Mouse (Mus musculus) gastrocnemius, postnatal 36 days (tissue): ENCODE measurements around the gene AA986860. TPM values are rescaled to one million over a fixed set of nuclear protein-coding genes. Genes with fewer than 3 reads are reported as not detected.
A peak's percentile ranks its signal among the peaks of the same experiment; 100 is the strongest.

Experiments used
- DNase-seq, 2 experiments: peaks; one replicate each; pipeline ENCODE4 v3.0.0; 2022
- intact Hi-C: fragments of 180-260 bp; cut with DNase I; formaldehyde crosslinking; loops from one replicate; pipeline ENCODE4 v1.15.1; 2025
- total RNA-seq, 2 experiments: library from RNA; stranded (reverse); gene quantifications; 2 replicates each; pipeline ENCODE4 v1.2.3; 2021

Gene AA986860
- total RNA-seq, 2 experiments from 2014 or later: 0.15 to 0.30 TPM

DNA sequence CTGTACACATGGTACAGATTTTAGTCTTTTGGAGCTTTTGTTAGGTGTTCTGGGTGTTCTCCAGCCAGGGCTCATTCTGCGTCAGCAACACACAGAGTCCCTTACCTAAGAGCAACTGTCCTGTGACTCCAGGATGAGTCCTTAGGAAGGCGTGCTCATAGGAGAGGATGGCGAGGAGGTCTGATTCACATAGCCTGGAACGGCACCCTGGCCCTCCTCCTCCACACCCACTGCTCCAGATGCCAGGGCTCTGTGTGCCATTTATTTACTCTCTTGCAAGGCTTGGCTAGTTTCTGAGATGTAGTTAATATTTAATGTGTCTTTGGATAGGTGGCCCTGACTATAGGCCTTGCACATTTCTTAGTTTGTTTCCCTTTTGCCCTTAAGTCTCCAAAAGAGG is 1.9 kb downstream of the AA986860 start:
- intact Hi-C loops: no loop called here
- DNase-seq: no peak

DNA sequence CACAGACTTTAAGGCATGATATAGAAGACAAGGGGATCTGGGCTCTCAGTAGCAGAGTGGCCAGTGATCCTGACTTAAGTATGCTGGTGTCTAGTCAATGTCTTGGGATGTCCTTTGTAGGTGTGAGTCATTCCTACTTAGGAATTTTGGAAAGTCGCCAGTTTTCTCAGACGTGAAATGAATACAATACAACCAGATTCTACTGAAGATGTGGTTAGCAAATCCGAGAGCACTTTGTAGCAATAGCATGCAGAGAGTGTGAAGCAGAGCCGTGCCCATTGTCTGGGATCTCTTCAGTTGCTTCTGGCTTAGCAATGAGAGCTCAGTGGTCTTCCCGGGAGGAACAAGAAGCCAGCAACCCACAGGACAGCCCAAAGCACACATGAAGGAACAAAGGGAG is 2.7 kb downstream of the AA986860 start:
- no peak for DNase-seq

DNA sequence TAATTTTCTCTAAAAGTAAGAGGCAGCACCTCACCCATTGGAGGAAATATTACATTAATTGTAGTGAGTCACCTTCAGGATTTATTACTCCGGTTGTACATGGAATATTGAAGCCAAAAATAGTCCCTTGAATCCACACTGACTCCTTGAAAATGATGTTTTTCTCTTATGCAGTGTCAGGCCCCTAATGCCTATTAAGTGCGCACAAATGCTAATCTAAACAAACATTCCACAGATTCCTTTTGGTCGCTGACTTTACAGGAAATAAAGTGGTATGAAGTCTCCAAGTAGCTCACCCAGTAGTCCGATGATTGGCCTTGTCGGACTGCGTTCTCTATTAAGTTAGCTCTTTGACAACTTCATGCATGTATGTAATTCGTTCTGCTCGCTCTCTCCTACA is 3.1 kb downstream of the AA986860 start:
- intact Hi-C loops: no loop called here
- no peak for DNase-seq

More for the DNA sequence above, 2.7 kb downstream of the AA986860 start:
- intact Hi-C loops: no loop called here

DNA sequence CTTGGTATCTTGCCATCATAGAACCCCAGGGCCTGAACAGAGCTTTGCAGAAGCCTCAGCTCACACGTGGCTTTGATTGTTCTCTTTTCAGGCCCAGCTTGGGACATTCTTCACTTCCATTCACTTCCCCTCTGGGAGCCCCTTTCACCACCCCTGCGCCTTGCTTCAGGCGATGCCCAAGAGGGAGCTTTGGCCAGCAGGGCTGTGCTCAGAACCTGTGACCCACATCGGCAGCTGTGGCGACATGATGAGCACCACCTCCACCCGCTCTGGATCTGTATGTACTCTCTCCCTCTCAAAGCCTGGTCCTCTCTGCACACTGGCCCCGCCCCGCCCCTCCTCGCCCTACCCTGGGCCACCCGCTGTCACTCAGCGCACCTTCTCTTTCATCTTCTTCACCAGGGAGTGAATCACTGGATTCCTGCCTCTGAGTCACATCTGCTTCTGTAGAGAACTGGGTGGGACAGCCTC is 5.7 kb downstream of the AA986860 start:
- intact Hi-C loops: no loop called here
- no peak for DNase-seq

DNA sequence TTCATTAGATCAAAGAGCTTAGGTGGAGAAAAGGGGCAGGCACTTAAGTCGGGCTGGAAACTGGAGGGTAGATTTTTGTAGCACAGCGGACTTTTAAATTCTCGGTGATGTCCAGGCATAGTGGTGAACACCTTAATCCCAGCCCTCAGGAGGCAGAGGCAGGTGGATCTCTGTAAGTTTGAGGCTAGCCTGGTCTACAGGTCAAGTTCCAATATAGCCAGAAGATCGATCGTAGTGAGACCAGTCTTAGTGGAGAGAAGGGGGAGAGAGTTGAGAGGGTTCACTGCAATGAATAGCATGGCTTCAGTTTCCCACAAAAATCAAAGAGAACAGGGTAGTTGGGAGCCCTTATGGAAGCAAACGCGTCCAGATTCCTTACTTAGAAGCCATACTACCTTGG is 6.1 kb downstream of the AA986860 start:
- DNase-seq: no peak
- intact Hi-C loops: no loop called here

DNA sequence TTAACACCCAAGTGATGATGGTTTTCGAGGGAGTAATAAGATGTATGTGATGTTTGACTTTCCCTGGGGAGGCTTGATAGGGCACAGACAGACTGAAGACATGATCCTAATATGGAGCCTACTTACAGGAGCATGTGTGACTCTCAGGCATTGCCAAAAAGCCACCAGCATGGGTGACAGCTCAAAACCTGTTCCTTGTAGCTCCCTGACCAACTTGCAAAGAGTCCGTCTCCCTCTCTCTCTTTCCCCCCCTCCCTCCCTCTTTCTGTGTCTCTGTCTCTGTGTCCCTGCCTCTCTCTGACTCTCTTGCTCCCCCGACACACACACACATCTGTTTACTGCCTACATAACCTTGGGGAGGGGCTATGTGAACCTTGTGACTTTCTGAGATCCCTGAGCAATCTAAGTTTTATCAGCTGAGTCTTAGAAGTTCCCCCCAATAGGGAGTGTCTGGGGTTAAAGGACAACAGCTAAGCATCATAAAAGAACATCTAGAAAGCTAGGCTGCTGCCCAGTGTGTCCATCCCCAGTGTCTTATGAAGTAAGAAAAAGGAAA is 6.9 kb downstream of the AA986860 start:
- no peak for DNase-seq
- intact Hi-C loops: no loop called here

DNA sequence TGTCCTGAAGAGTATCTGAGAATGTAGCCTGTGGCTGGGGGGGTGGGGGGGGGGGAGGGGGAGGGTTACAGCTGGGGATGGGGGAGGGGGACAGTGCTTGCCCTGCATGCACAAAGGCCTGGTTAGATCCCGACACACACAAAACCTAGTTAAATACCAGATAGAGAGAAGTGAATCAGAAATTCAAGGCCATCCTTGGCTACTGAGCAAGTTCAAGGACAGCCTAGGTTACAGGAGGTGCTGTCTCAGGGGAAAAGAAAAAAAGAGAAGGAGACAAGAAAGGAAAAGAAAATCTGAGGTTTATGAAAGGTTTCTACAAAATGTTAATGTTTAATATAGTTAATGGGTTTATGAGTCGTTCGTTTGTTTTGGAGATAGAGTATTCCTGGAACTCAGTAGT is 7.9 kb downstream of the AA986860 start:
- intact Hi-C loops: no loop called here
- DNase-seq: no peak

DNA sequence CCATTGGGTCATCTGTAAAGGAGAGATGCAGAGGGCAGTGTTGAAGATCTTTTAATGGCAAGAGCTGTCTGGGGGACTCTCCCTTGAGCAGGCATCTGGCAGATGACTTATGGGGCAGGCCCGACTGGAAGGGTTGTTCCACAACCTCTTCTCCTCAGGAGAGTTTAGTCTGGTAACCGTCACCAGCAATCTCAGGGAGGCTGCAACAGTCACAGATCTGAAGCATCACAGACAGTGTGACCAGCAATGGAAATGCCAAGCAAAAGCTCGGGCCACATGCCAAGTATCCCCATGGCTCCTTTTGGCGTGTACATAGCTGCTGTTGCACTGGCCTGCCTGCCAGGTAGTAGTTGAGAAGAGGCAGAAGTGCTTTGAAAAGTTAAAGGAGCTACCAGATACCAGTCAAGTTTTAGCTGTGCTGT is 8.5 kb downstream of the AA986860 start:
- intact Hi-C loops: no loop called here
- DNase-seq: no peak

DNA sequence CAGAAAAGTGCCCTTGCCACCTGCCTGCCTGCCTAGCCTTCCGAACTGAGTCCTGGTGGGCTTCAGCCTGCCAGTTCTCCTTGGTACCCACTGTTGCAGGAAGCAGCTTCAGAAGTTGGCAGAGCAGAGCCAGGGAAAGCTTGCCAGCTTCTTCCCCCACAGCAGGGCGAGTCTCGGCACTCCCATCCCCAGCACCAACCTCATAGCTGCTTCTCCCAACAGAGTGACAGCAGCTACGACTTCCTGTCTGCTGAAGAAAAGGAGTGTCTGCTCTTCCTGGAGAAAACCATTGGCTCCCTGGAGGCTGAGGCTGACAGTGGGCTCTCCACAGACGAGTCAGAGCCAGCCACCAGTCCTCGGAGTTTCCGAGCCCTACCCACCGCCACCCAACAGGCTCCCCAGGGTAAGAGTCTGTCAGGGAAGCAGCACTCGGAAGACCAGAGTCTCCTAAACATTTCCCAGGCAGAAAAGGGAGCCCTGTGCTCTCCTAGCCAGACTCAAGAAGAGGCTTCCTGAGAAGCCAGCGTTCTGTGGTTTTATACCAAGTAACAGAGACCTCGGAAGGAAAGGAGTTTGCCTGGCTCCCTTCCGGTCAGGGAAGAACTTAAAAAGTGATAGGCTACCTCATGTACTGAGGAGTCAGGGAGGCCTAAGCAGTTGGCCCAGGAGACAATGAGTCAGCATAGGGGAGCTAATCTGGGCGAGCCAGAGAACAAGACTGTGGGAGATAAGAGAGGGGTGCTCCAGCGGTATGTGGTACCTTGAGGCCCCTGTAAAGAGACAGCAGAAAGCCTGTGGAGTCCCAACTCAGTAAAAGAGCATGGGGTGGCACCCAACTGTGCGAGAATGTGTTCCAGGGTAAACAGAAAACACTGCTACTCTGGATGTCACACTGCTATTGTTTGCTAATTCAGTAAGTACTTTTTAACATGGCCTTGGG is 9.3 kb downstream of the AA986860 start:
- no peak for DNase-seq
- intact Hi-C loops: no loop called here

DNA sequence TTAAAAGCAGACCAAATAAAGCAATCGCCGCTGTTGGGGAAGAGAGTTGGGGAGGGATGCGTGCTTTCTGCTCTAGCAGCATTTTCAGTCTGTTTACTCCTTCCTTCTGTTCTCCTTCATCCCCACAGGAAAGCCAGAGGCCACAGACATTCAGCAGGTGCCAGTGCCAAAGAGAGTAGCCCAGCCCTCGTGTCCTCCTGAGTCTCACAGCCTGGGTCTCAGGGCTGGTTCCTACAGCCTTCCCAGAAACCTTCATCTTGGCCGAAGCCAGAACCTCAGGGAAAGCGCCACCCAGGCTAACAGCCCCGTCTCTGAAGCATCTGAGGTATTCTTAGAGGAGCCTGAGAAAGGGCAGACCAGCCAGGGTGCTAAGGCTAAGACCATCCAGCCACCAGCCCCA is 10.4 kb downstream of the AA986860 start:
- intact Hi-C loops: no loop called here
- no peak for DNase-seq

DNA sequence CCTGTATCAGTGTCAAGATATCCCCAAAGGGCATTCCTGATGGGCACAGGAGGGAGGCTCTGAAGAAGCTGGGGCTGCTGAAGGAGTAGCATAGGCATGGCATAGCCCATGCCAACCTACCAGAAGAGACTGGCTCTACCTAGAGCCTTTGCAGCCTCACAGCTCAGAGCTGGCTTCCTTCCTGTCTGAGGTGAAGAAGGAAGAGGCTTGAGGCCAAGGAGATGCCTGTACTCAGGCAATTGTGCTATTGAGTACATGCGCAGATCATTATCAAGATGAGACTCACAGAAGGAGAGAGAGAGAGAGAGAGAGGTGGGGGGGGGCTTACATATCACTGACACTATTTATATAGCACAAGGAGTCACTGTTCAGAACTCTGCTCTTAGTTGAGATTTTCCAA is 12.0 kb downstream of the AA986860 start:
- intact Hi-C loops: no loop called here
- DNase-seq: no peak

DNA sequence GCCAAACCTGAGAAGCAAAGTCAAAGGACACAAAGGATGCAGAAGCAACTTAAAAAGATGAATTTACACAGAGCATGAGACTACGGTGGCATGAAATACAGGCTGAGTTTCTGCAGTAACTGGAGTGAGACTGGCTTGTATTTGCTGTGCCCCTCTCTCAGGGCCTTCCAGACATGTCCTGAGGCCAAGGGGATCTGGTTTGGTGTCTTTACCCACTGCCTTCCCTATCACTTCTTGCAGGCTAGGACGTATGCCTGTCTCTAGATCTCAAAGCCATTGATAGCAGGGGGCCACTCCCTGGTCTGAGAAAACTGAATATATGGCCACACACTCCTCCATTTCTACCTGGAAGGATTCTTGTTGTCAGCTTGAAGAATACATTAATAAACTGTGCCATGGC is 12.4 kb downstream of the AA986860 start:
- DNase-seq: no peak
- intact Hi-C loops: no loop called here

DNA sequence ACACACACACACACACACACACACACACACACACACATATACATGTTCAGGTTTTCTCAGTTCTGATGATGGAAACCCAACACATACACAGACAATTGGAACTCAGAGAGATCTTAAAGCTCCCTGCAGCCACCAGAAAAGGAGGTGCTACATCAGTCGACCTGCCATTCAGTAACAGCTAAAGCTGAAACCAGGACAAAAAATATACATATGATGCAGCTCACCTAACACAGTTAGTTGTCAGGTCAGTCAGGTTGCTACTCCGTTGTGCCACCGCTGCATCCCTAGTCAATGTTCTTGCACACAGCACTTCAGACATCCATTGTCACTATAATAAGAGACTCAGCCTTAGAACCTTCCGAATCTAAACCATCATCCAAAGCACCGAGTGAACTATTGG is 13.2 kb downstream of the AA986860 start:
- DNase-seq: no peak
- intact Hi-C loops: no loop called here

DNA sequence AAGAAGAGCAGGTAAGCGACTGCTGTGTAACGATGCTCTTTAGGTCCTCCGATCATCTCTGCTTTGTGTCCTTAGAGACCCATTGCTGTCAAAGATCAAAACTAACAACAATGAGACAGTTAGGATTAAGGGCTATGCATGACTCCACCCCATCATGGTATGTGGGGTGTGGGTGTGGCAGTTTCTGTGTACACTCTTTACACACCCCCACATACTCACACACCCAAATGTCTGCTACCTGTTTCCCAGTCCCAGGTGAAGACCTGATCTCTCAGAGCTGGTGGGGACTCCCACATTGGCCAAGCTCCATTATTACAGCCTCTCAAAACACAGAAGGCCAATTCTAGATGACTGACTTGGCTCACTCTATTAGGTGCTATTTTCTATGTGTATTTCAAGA is 13.8 kb downstream of the AA986860 start:
- intact Hi-C loops: no loop called here

DNA sequence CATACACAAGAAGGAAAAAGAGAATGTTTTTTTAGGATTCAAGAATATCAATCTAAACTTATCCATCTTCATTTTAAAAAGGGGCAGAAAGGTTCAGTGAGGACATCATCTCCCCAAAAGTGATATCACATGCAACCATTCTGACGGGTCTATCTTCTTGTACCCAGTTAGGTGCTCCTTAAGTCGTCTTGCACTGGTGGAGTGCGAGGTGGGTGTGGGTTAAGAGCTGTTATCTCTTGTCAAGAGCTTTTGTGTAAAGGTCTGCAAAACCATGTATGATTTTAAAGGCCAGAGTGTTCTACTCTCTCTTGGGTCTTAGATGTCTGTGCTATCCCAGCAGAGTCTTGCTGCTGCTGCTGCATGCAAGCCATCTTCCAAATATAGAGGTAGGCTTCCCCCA is 15.0 kb downstream of the AA986860 start:
- intact Hi-C loops: no loop called here
- DNase-seq: no peak

More for the DNA sequence above, 13.8 kb downstream of the AA986860 start:
- no peak for DNase-seq

DNA sequence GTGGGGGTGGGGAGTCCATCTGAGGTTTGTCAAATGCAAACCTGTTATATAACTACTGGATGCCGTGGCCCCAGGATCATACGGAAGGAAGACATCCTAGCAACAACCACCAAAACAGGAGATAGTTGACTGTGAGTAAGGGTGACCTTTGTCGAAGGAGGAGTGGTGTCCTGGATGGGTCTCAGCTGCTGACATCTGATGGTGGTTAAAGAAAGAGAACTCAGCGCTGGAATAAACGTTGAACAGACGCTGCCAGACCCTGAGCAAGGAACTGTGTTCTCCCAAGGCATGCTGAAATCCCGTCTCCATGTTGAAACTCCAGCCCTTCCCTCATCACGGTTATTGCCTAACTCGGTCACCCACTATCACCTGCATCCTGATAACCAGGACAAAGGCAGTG is 27.9 kb downstream of the AA986860 start:
- DNase-seq: no peak

DNA sequence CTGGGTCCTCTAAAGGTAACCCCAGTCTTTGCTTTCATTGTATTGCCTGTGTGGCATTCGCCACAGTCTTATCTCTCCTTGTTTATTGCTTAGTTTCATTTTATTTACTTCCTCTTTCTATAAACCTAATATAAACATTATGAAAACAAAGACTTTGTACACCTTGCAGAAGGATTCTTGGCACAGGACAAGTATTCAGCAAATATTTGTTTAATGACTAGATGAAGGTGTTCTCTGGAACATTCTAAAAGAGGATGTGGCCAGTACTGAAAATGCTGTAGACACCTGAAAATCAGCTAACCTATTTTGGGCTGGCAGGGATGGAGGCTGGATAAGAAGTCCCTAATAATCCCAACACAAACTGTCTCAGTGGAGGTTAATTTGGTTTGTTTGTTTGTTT is 29.8 kb downstream of the AA986860 start:
- no peak for DNase-seq
- intact Hi-C loops: no loop called here

More for the DNA sequence above, 27.9 kb downstream of the AA986860 start:
- intact Hi-C loops: no loop called here

DNA sequence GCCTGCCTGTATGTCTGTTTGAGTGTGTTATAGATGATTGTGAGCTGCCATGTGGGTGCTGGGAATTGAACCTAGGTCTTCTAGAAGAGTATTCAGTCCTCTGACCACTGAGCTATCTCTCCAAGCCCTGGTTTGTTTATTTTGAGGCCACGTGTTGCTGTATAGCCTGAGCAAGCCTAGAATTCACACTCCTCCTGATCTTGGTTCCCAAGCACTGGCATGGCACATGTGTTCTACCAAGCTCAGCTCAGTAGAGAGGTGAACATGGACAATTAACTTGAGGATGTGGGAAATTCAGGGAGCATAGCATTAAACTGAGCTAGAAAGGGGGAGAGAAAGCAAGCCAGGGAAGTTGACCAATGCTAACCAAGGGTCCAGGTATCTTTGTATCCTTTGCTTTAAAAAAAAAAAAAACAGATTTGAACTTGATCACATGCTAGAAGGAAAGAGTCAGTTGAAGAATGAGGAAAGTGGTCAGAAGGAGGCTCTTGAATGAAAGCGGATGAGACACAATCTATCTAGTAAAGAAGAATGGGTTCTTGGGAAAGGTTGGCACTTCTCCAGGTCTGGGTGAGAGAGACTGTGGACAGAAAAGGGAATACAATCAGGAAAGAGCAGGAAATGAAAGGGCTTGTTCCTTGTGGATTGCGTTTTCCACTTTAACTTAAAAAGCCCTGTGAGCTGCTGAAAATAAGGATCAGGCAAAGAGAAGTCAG is 30.4 kb downstream of the AA986860 start:
- no peak for DNase-seq
- intact Hi-C loops: no loop called here

DNA sequence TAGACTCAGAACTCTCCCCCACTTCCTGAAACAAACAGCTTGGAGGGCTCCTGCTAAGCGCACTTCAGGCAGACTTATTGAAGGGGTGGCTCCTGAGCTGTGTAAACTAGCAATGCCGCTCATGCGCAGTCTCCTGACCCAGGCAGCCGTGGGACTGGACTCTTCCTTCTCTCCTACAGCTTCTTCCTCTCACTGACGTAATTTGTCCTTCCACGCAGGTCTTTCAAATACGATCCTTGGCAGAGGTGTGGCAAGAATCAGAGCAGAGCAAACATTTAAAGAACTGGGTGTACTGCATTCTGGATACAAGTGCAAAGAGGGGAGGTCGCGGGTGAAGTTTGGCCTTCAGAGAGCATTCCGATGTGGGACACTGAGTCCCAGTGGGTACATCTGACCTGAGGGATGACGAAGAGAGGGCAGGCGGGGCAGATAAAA is 32.3 kb downstream of the AA986860 start:
- DNase-seq: no peak
- intact Hi-C loops: no loop called here

DNA sequence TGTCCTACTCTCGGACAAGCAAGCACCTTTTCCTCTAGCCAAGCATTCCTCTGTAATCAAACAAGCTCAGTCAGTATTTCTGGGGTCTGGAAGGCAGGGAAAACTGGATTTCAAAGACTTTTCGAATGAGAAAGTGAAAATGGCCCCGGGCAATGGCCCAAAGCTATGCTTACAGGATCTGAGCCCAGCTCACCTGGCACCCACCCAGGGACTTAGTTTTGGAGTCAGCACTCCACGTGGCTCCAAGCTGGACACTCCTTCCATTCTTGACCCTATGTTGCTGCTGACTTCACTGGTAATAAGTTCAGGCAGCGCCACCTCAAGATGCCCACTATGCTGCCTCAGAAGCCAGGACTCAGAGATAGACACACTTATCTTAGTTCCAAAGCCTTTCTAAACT is 35.3 kb downstream of the AA986860 start:
- intact Hi-C loops: no loop called here
- peak in 1 of 2 experiments; percentile 24 for DNase-seq

DNA sequence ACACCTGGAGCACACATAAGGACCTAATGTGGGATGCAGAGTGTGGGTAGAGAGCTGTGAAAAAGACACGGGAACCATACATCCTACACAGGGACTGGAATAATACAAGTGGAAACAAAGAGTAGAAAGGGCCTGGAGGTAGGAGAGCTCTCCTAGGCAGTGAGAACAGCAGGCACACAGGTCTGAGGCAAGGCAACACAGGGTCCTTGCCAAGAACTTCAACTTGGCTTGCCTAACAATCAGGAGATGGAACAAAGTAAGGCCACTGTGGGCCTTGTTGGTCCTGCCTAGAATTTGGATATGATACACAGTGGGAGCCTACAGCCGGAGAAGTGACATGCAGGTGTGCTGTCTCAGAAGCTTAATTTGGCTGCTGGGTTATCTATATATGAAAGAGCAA is 38.1 kb downstream of the AA986860 start:
- intact Hi-C loops: no loop called here
- DNase-seq: no peak
